In the genomic region with DNA sequence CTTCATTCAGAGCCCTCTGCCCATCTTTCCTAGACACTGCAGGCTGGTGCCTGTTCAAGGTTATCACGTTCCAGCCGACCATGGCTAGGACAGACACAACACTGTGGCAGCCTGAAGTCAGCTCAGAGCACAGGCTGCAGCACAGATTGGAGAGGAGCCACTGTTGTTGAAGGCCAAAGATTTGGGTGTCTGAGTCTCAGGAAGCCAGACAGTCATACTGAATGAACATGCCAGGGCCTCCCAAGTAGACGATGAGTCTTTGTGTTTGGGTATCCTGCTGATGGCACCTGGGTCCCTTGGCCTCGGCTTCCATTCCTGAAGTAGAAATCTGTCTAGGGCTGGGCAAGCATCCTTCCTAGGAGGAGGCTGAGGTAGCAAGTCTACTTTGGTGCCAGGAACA, we compare ENCODE assay signal across 19 mouse cellular contexts. TPM values are rescaled to one million over a fixed set of nuclear protein-coding genes. Genes with fewer than 3 reads are reported as not detected.
DNase-seq lines count a peak whose midpoint lies in the region; ATAC-seq lines count a peak whose summit lies in the region.
"Had no signal": no experiment of that assay in that cellular context is flagged by ENCODE, and none has a peak within 500 bp of the region (broad histone marks: within the 10 kb centered on the region; RNA-seq: fewer than 3 reads in every experiment).

No protein-coding gene starts in this region.

- peak; percentile 34 for DNase-seq in adrenal gland, postnatal 10 days
- DNase-seq in adrenal gland, adult 18-20 months (ENCODE audit: low spot score in 2 of 2), result no peak
- DNase-seq in cerebellum, postnatal 14 days, result peak; percentile 56 to 64
- no peak for DNase-seq in cerebellum, adult 9-10 months
- DNase-seq in frontal cortex, postnatal 10 days (ENCODE audit: low spot score in 2 of 2), result no peak
- DNase-seq in ovary, postnatal 36 days (ENCODE audit: low spot score), result peak; percentile 60
- DNase-seq in ovary, postnatal 10 days (ENCODE audit: low spot score), result no peak
- DNase-seq: B cell, adult 2 months; embryo, embryonic 11 days; gastrocnemius, postnatal 10 days; heart, adult 18-20 months; heart, postnatal 10 days; heart, postnatal 4 days had no signal

- peak; percentile 23; the same call in 1 of the 2 replicates for ATAC-seq in frontal cortex, adult (ENCODE audit: low TSS enrichment)
- ATAC-seq: CD4-positive, CD25-positive, alpha-beta regulatory T cell, adult 4 months; hindbrain, embryonic 16.5 days; inflammation-experienced regulatory T-cells, adult 6 months; intestine, postnatal 0 days had no signal

RNA-seq across cellular contexts. Expression of gene Gm10277, which starts 45.0 kb away (rescaled TPM):
- total RNA-seq in adrenal gland, postnatal 10 days (2021), result not detected
- total RNA-seq in adrenal gland, adult 18-20 months (2021), result not detected
- total RNA-seq: gastrocnemius, postnatal 10 days; gastrocnemius, postnatal 4 days; heart, adult 18-20 months; heart, postnatal 10 days; heart, postnatal 4 days had no signal

Comparison
In these comparisons a context has a peak if more than half of its experiments do, and no peak if none do; other contexts are left out.
1. DNase-seq: peak in adrenal gland, postnatal 10 days (single experiment), cerebellum, postnatal 14 days (2 of 2) and ovary, postnatal 36 days (single experiment); none in adrenal gland, adult 18-20 months (0 of 2), cerebellum, adult 9-10 months (single experiment), frontal cortex, postnatal 10 days (0 of 2) and ovary, postnatal 10 days (single experiment).